Mouse (Mus musculus) CD4-positive helper T cell, adult 2 months (primary cell): ENCODE measurements around the gene Krt18.
"Not testable (repeated sequence)": the region's sequence is repeated elsewhere in the genome, so short reads cannot be mapped to it uniquely, and the experiment has no call there.

ENCODE experiments used
- DNase-seq: peaks from one replicate; pipeline ENCODE4 v3.0.0-alpha.2; 2012; ENCODE audit warnings: low read depth, missing footprints, low spot score

Gene Krt18

DNA sequence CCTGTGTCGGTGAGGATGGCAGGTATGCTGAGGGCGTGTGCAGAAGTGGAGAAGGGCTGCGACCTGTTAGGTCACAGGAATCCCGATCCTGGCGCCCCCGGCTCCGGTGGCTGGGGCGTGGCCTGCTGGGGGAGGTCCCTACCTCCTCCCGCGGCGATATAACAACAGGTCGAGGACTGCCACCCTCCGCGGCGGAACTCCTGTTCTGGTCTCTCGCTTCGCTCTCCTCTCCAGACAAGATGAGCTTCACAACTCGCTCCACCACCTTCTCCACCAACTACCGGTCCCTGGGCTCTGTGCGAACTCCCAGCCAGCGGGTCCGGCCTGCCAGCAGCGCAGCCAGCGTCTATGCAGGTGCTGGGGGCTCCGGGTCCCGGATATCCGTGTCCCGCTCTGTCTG, at the start of gene Krt18:
TSS of gene Krt18 (plus strand) at position 141 of the 400 bp plus-strand sequence.
- DNase-seq, result peak; percentile 14

- no peak for DNase-seq
Observed at GRCm38 (mm10) chr15:101980849-101981248, 47.1 kb upstream of the Krt18 start.

DNA sequence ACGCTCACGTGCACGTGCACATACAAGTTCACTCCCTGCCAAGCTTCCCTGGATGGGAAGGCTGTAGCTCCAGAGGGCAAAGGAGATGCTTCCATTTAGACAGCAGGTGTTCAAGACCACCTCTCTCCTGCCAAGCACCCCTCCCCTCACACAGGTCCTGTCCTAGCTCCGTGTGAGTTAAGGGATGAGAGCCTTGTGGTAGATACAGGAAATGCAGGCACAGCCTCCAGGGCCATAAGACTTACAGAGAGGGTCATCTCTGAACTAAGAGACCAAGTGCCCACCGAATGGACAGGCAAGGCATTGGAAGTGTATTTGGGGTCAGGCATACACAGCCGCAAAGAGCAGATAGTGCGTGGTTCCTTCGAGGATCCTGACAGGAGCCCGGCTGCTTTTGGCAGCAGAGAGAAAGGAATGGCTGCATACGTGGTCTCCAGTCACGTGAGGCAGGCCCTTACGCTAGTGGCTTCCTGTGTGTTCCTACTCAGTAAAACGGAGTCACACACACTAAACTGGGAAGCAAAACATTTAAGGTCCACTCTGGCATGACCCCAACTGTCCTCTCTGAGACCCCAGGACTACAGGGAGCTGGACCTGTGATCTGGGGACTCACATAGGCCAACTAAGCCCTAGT, 44.5 kb upstream of the Krt18 start:
- DNase-seq, result no peak

GRCm38 (mm10) chr15:101983949-101984601, 43.9 kb upstream of the Krt18 start:
- DNase-seq, result peak; percentile 85

GRCm38 (mm10) chr15:101984746-101985145, 43.2 kb upstream of the Krt18 start:
- no peak for DNase-seq

GRCm38 (mm10) chr15:101988119-101988518, 39.9 kb upstream of the Krt18 start:
- peak; percentile 72 for DNase-seq

- DNase-seq, result no peak
Observed at GRCm38 (mm10) chr15:101988714-101989113, 39.3 kb upstream of the Krt18 start.

DNA sequence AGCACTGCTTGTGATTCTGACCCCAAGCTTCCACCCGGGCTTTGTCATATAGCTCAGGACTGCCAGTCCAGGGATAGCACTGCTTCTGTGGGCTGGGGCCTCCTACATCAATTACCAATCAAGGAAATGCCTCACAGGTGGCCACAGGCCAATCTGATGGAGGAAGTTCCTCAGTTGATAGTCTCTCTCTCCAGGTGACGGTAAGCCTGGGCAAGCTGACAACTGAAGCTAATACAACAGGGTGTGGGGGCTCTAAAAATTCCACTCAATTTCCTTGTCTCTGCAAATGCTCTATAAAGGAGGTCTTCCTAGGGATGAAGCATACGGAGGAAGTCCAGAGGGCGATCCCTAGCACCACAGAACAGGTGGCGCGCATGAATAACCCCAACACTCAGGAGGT, 37.0 kb upstream of the Krt18 start:
- no peak for DNase-seq

GRCm38 (mm10) chr15:101994365-101994764, 33.6 kb upstream of the Krt18 start:
- no peak for DNase-seq

- no peak for DNase-seq
Observed at GRCm38 (mm10) chr15:101995484-101996236, 32.3 kb upstream of the Krt18 start.

DNA sequence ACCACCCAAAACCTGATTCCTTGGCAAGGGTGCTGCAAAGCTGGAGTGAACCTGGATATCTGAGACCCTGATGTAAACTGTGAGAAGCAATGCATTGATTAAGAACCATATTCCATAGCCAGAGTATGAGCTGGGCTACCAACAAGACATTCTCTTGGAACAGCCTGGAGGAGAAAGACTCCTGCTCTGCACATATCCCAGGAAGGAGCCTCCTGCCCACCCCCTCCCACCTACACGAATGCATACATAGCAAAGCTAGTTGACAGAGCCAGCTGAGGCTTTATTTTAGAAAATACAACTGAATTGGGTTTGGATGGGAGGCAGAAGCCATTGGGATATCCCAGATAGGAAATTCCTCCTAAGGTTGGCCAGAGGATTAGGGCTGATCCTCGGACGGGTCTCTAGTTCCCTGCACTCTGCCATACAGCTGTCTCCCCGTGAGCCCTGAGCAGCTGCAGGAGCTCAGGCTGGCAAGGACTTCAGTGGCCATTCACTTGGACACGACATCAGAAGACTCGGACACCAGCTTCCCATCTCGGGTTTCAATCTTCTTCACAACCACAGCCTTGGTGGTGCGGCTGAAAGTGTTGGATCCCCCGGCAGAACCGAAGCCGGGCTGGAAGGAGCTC, 31.4 kb upstream of the Krt18 start:
- DNase-seq, result not testable (repeated sequence)

- no peak for DNase-seq
Observed at GRCm38 (mm10) chr15:101999156-101999555, 28.8 kb upstream of the Krt18 start.

- no peak for DNase-seq
Observed at GRCm38 (mm10) chr15:101999676-102000335, 28.2 kb upstream of the Krt18 start.

DNA sequence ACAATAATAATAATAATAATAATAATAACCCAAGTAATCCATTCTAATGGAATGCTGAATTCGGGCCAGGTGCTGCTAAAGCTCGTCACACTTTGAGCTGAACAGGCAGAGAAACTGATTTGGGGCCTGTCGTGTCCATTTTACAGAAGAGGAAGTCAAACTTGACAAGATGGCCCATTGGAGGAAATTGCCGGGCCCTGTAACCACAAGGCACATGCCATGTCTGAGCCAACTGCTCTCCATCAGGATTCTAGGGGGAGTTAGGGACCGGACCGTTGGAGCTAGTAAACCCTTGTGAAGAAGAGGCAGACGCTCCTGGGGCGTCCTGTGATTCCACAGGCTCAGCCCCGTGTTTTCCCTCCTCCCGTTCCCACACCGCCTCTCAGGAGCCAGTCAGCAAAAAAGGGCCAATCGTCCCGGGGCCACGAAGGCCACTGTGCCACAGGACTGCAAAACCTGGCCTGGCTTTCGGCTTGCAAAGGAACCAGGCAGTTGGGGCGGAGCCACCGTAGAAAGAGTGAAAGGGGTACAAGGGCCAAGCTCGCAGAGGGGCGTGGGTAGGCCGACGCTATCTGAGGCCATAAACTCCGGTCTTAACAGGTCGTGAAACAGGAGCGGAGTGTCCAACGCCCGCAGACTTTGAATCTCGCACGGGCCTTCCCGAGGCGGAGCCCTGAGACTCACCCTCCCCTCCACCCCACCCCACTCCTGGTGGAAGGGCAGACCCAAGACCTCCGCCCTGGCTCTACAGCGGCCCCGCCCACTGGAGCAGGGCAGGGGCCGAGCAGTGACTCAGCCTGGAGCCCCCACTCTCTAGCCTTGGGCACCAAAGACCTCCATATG, 25.1 kb upstream of the Krt18 start:
- no peak for DNase-seq

- DNase-seq, result no peak
Observed at GRCm38 (mm10) chr15:102003516-102003915, 24.5 kb upstream of the Krt18 start.

GRCm38 (mm10) chr15:102004189-102004588, 23.8 kb upstream of the Krt18 start, which contains the start of gene Krt8:
TSS of gene Krt8 (minus strand) at chr15:102004482.
- no peak for DNase-seq

DNA sequence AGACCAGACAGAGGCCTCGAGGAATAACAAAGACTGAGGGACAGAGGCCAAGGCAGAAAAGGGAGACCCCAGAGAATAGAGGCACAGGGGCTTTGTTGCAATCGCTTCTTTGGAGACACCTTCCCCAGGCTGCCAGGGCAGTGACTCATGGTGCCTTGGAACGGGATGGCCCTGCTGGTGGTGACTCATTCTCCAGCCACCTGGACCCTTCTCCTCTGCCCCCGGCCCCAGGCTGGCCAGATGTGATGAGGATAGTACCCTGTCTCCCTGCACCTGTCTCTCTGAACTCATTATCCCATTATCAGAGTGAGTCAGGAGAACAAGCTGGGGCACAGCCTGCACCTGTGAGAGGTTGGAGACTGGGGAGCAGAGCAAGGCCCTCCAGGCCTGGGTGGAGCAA, 22.7 kb upstream of the Krt18 start:
- DNase-seq, result no peak

- DNase-seq, result no peak
Observed at GRCm38 (mm10) chr15:102006317-102006716, 21.7 kb upstream of the Krt18 start.

DNA sequence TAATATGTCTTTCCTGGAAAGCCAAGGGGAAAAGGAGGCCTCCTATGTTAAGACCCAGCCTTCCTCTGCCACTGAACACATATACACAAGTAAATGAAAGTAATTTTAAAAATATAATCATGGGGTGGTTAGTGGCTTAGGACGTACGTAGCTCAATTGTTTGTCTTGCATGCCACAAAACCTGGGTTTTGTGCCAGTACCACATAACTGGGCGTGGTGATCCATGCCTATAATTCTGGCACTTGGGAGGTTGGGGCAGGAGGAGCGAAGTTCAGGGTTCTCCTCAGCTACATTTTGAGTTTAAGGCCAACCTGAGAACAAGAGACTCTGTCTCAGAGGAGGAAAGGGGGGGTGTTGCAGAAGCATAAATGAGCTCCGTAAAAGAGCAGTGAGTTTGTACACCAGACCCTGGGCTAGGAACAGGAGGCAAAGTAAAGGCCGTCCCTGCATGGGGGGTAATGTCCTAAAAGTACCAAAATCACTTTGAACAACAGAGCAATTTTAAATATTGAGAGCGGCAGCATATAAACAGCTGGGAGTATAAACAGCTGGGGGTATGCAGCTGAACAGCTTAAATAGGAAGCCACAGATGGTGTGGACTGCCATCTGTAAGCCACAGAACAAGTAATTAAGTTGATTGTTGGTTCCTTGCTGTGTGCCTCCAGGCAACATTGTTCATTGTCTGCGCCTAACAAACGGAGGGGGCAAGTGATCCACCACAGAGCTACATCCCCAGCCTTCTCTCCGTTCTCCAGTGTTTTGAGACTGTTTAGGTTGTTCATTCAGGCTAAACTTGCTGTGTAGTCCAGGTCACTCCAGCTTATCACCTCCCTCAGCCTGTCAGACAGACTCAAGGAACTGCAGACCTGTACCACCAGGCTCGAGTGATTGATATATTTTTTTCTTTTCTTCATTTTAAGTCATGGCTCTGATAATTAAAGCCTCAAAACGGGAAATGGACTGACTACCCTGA, 20.6 kb upstream of the Krt18 start:
- DNase-seq, result no peak
